Mouse (Mus musculus): ENCODE data around the gene Rin3. TPM values are rescaled to one million over a fixed set of nuclear protein-coding genes. Genes with fewer than 3 reads are reported as not detected.

Gene Rin3
- polyA plus RNA-seq, 1 experiment from 2014 or later, result 15.4 TPM

DNA sequence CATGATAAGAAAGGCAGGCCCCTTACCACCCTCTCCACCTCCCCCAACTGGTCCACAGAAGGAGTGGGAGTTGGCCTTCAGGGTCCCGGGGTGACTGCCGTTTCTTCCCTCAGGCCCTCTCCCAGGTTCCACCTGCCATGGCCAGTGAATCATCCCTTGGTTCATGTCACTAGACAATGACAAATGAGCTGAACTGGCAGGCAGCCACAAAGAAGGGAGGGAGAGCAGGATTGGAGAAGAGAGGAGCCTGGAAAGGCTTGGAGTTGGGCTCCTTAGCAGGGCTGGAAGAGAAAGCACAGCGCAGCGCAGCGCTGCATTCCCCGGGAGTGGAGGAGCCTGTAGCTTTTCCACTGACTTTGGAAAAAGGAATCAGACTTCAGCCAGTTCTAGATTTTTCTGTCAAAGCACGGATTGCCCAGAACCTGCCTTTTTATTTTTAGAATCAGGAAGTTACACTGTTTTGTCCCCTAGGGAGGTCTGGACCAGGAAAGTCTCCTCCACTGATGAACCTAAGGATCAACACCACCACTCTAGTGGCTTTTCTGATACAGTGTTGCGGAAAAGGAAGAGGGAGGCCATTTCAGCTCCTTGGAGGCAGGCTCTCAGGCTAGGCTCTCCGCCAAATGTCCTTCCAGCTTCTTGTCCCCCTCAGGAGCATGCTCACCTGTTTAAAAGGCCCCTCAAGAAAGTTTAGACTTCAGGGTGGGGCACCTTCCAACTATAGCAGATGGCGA, 4.0 kb downstream of the Rin3 start:
- H3K4me1 ChIP-seq (ENCODE audit: insufficient read depth), result peaks cover 49% of the 10 kb centered on the region
- H3K9ac ChIP-seq, result no peak overlapping the region
- no peak overlapping the region for H3K4me3 ChIP-seq (ENCODE audit: low read depth, low read length)
- no peaks in the 10 kb centered on the region for H3K36me3 ChIP-seq (ENCODE audit: insufficient read depth)
- no peak for TF ChIP-seq CTCF (IDR thresholded peaks at IDR 0.05; ENCODE audit: low read depth)
- no peaks in the 10 kb centered on the region for H3K9me3 ChIP-seq (ENCODE audit: low read depth, low read length)
- H3K27me3 ChIP-seq (ENCODE audit: insufficient read depth, low read length), result no peaks in the 10 kb centered on the region
- WGBS, result 43% methylated on average over 10 of the region's 10 CpGs
- ATAC-seq (ENCODE audit: insufficient read depth) (0 out of 2 replicates have a peak, but pooled peaks have one; percentile 22), DNase-seq (peak; percentile 83)
- 0 out of 2 replicates have a peak overlapping the region, but pooled peaks have one; percentile 15 for H3K4me2 ChIP-seq
- H3K27ac ChIP-seq (ENCODE audit: low read depth), result peak overlapping the region; percentile 61

DNA sequence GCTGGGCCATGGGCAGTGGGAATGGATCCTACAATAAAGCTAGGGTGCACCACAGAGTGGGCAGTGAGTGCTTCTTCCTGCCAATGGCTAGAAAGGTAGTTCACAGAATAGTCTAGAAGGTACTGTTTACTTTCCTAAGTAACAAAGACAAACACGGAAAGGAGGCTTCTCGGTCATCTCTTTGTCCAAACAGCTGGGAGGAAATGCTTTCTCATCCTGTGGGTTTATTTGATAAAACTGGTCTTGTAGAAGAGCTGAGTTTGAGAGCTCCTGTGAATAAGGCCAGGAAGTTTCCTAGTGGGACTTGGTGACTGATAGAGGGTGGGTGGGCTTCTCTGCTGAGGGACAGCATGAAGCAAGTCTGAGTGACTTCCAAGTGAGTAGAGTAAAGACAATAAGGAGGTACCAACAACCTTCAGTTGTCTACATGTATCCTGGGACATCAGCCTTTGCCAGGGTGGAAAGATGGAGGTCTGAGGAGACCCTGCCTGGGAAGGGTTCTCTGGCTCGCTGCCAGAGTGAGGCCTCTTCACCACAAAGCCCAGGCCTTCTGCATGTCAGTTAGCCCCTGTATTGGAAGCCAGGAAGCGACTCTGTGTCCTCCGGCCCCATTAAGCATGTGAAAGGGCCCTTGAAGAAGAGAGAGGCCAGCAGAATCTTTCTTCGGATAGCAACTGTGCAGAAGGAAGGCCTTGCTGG, 5.2 kb downstream of the Rin3 start:
- H3K9me3 ChIP-seq (ENCODE audit: low read depth, low read length), result no peaks in the 10 kb centered on the region
- ATAC-seq (ENCODE audit: insufficient read depth), result no peak
- H3K9ac ChIP-seq, result no peak overlapping the region
- DNase-seq, result no peak
- no peaks in the 10 kb centered on the region for H3K27me3 ChIP-seq (ENCODE audit: insufficient read depth, low read length)
- TF ChIP-seq CTCF (IDR thresholded peaks at IDR 0.05; ENCODE audit: low read depth), result no peak
- no peak overlapping the region for H3K4me2 ChIP-seq
- no peak overlapping the region for H3K4me3 ChIP-seq (ENCODE audit: low read depth, low read length)
- no peak overlapping the region; the same call in 1 of the 2 replicates for H3K27ac ChIP-seq (ENCODE audit: low read depth)
- 39% methylated on average over 6 of the region's 6 CpGs for WGBS
- H3K4me1 ChIP-seq (ENCODE audit: insufficient read depth), result peaks cover 61% of the 10 kb centered on the region
- H3K36me3 ChIP-seq (ENCODE audit: insufficient read depth), result no peaks in the 10 kb centered on the region

DNA sequence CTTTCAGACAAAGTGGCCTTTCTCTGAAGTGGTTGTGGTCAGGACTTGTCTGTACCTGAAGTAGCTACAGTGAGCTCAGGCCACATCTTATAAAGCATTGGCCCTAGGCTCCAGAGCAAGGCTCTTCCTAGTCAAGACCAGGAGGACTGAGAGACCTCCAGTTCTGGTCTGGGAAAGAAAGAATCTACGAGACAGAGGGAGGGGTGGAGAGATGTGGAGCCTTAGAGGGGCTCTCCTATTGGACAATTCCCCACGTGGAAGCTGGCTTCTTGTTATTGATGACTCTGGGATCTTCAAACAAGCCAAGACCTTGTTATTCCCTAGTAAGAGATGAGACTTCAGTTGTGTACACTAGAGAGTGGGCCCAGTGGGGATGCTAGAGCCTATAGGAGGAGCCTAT, 6.0 kb downstream of the Rin3 start:
- 38% methylated on average over 2 of the region's 2 CpGs for WGBS
- H3K27ac ChIP-seq (ENCODE audit: low read depth), result no peak overlapping the region
- no peaks in the 10 kb centered on the region for H3K36me3 ChIP-seq (ENCODE audit: insufficient read depth)
- no peaks in the 10 kb centered on the region for H3K9me3 ChIP-seq (ENCODE audit: low read depth, low read length)
- no peak overlapping the region for H3K4me3 ChIP-seq (ENCODE audit: low read depth, low read length)
- H3K27me3 ChIP-seq (ENCODE audit: insufficient read depth, low read length), result no peaks in the 10 kb centered on the region
- no peak for TF ChIP-seq CTCF (IDR thresholded peaks at IDR 0.05; ENCODE audit: low read depth)
- no peak for DNase-seq
- H3K4me1 ChIP-seq (ENCODE audit: insufficient read depth), result peaks cover 60% of the 10 kb centered on the region
- H3K4me2 ChIP-seq, result no peak overlapping the region
- no peak for ATAC-seq (ENCODE audit: insufficient read depth)
- H3K9ac ChIP-seq, result no peak overlapping the region

DNA sequence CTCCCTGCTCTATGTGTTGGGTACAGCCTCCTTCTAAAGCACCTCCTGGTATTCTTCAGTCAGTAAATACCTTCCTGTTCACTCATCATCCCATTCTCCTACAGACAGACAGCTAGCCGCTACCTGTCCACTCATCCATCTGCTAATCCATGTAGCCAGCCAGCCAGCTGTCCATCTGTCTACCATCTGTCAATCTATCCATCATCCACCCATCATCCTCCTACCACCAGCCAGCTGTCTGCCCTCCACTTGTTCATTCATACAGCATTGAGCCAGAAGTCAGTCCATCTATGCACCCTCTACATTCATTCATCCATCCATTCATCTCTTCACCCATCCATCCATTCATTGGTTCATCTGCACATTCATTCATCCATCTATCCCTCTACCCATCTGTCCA, 6.7 kb downstream of the Rin3 start:
- Histone ChIP-seq H3K36me3 (ENCODE audit: insufficient read depth) (no peaks in the 10 kb centered on the region), H3K27me3 (ENCODE audit: insufficient read depth, low read length) (no peaks in the 10 kb centered on the region), H3K9me3 (ENCODE audit: low read depth, low read length) (no peaks in the 10 kb centered on the region), H3K4me2 (no peak overlapping the region), H3K4me3 (ENCODE audit: low read depth, low read length) (no peak overlapping the region), H3K27ac (ENCODE audit: low read depth) (no peak overlapping the region), H3K4me1 (ENCODE audit: insufficient read depth) (peaks cover 57% of the 10 kb centered on the region), H3K9ac (no peak overlapping the region)
- ATAC-seq (ENCODE audit: insufficient read depth), result no peak
- TF ChIP-seq CTCF (IDR thresholded peaks at IDR 0.05; ENCODE audit: low read depth), result no peak
- DNase-seq, result no peak
- 90% methylated on average over 1 of the region's 1 CpGs for WGBS

DNA sequence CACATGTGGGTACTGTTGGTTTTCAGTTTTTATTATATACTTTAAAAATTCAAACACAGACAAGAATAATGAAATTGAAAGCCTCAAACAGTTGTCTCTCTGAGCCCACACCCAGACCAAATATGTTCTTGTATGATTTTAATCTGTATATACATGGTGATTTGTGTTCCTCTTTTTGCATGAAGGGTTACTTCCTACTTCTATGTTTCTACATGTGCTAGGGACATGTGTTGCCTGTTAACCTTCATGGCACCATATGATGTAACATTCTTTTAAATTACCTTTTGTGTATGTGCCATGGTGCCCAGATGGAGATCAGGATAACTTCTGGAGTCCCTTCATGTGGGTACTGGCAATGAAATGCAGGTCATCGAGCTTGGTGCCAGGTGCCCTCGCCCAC, 7.8 kb downstream of the Rin3 start:
- H3K9me3 ChIP-seq (ENCODE audit: low read depth, low read length), result no peaks in the 10 kb centered on the region
- no peaks in the 10 kb centered on the region for H3K36me3 ChIP-seq (ENCODE audit: insufficient read depth)
- no peak for ATAC-seq (ENCODE audit: insufficient read depth)
- DNase-seq, result no peak
- TF ChIP-seq CTCF (IDR thresholded peaks at IDR 0.05; ENCODE audit: low read depth), result no peak
- H3K4me3 ChIP-seq (ENCODE audit: low read depth, low read length), result no peak overlapping the region
- no peak overlapping the region for H3K27ac ChIP-seq (ENCODE audit: low read depth)
- H3K9ac ChIP-seq, result no peak overlapping the region
- peaks cover 58% of the 10 kb centered on the region for H3K4me1 ChIP-seq (ENCODE audit: insufficient read depth)
- no peaks in the 10 kb centered on the region for H3K27me3 ChIP-seq (ENCODE audit: insufficient read depth, low read length)
- WGBS, result 94% methylated on average over 2 of the region's 2 CpGs
- no peak overlapping the region for H3K4me2 ChIP-seq

GRCm38 (mm10) chr12:102291686-102292085, 8.8 kb downstream of the Rin3 start:
- Histone ChIP-seq H3K27me3 (ENCODE audit: insufficient read depth, low read length) (no peaks in the 10 kb centered on the region), H3K9ac (no peak overlapping the region), H3K4me2 (no peak overlapping the region), H3K4me3 (ENCODE audit: low read depth, low read length) (no peak overlapping the region), H3K27ac (ENCODE audit: low read depth) (peak overlapping the region; percentile 18; the same call in 1 of the 2 replicates), H3K9me3 (ENCODE audit: low read depth, low read length) (no peaks in the 10 kb centered on the region), H3K36me3 (ENCODE audit: insufficient read depth) (no peaks in the 10 kb centered on the region), H3K4me1 (ENCODE audit: insufficient read depth) (peaks cover 48% of the 10 kb centered on the region)
- 27% methylated on average over 6 of the region's 6 CpGs for WGBS
- ATAC-seq (ENCODE audit: insufficient read depth), result no peak
- TF ChIP-seq CTCF (IDR thresholded peaks at IDR 0.05; ENCODE audit: low read depth), result no peak
- DNase-seq, result no peak

DNA sequence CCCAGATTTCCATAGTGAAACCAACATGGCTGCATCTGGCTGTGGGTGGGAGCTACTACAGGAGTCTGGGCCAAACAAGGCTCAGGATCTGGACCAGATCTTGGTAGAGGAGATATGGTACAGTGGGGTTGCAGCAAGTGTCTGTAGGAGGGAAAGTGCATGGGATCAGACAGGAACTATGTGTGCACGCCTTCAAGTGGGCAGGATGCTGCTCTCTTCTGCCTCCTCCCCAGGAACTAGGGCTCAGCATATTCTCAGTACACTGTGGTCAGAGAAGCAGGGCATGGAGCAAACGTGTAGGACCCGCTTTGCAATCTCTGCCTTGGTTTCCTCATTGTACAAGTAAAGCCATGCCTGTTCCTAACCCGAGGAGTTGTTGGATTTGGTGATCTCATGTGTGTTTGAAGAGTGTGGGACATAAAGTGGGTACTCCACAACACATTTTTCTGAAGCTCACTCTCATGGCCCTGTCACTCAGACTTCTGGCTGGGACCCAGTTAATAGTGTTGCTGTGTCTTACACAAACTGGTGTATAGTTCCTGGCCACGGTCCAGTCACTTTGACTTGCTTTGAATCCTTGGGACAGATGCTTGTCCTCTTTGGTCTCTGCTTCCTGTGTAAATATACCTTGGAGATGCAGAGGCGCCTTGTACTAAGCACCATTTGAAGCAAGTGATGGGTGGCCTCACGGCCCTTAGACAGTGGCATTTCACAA, 9.8 kb downstream of the Rin3 start:
- WGBS, result 52% methylated on average over 7 of the region's 7 CpGs
- no peak overlapping the region for H3K27ac ChIP-seq (ENCODE audit: low read depth)
- DNase-seq, result peak; percentile 73
- peaks cover 41% of the 10 kb centered on the region for H3K4me1 ChIP-seq (ENCODE audit: insufficient read depth)
- no peaks in the 10 kb centered on the region for H3K27me3 ChIP-seq (ENCODE audit: insufficient read depth, low read length)
- no peak overlapping the region for H3K4me3 ChIP-seq (ENCODE audit: low read depth, low read length)
- H3K9me3 ChIP-seq (ENCODE audit: low read depth, low read length), result no peaks in the 10 kb centered on the region
- H3K36me3 ChIP-seq (ENCODE audit: insufficient read depth), result no peaks in the 10 kb centered on the region
- ATAC-seq (ENCODE audit: insufficient read depth), result 0 out of 2 replicates have a peak, but pooled peaks have one; percentile 11
- no peak overlapping the region for H3K4me2 ChIP-seq
- TF ChIP-seq CTCF (IDR thresholded peaks at IDR 0.05; ENCODE audit: low read depth), result no peak
- no peak overlapping the region for H3K9ac ChIP-seq
